Mouse (Mus musculus): Measurements from ENCODE around the gene Prim2. TPM values are rescaled to one million over a fixed set of nuclear protein-coding genes. Genes with fewer than 3 reads are reported as not detected.

The Prim2 gene
- total RNA-seq, 2 experiments from 2014 or later = 8.6 to 10.9 TPM

DNA sequence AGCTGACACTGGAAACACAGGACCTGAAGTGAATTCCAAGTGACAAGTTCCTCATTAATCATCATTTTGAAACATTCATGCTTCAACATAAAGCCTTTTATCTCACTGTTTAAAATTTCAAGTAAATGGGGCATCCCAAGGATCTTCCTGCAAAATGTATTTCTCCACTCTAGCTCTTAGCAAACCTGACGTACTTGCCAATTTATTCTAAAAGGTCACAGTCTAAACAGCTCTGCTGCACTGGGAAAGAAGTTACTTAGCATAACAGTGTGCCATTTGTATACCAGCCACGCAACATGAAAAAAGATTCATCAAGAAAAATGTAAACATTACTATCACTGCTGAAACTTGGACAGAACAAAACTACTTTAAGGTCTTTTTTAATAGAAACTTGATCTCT is 61.5 kb downstream of the Prim2 start:
- DNase-seq = no peak

- DNase-seq = no peak
These were observed 65.4 kb downstream of the Prim2 start for GRCm38 (mm10) chr1:33604087-33604699.

GRCm38 (mm10) chr1:33599698-33600097 is 69.9 kb downstream of the Prim2 start:
- no peak for DNase-seq

DNA sequence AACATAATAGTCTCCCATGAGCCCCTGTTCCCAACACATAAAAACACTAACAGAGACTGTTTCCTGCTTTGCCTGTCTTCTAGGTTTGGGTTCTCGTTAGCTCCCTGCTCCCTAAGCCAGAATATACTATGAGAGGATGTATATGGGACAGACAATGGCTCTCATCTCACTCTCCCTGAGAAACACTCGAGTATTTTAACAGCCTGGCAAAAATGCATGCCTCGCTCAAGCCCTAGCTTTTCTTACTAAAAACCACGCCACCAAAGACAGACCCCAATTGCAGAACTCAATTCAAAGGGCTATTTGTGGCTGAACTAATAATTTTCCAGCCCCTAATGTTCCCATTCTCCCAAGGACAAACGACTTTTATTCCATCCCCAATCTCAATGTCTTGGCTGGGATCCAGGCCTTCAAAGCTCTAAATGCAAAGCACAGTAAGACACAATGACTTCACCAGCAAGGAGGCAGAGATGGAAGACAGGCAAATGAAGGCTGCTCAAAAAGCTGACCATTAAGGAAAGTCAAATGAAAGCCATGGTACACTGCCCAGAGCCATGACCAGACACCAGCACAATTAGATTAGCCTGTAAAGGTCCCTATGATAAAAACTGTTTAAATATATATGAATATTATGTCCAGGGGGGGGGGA is 70.5 kb downstream of the Prim2 start:
- DNase-seq = no peak

- no peak for DNase-seq
These were observed 72.6 kb downstream of the Prim2 start for GRCm38 (mm10) chr1:33597043-33597442.

GRCm38 (mm10) chr1:33595936-33596335 is 73.7 kb downstream of the Prim2 start:
- no peak for DNase-seq

DNA sequence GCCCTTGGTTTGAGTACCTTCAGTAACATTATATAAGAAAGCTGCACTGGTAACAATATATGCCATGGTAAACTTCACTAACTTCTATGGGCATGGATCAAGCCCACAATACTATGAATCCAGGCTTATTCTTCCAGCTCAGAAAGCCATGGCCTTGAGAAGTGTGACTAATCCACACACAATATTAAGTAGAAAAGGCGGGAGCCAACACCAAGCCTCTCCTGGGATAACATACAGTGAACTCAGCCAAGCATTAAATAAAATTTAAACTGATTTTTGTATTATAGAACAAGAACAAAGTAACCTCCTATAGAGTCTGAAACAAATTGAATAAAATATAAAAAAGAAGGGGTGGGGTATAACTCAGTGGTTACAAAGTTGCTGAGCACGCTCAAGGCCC is 74.6 kb downstream of the Prim2 start:
- DNase-seq = no peak

DNA sequence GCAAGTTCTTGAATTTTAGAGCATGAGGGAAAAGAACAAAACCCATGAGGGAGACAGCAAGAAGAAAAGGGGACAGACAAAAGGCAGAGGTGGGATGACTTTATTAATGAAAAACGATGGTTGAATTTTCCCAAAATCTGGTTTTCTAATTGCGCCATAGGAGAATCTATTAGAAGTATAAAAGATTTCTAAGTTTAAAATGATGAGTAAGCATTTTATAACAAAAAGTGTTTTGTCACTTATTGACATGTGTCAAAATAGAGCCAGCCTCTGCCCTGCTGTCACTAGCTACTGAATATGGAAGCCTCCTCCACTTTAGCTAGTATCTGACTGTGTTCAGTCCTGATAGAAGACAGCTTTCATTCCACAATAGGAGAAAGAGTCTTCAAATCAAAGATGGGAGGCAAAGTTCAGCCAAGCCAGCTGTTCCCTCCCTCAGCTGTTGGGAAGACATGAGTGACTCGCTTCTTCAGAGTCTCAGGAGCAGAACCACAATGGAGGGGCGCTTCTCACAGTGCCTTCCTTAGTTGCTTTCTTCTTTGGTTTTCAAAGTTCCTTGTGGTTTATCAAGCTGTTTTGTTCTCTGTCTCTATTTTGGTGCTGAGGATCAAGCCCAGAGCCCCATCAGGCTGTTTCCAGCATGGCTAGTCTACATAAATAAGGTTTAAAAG is 75.7 kb downstream of the Prim2 start:
- no peak for DNase-seq

DNA sequence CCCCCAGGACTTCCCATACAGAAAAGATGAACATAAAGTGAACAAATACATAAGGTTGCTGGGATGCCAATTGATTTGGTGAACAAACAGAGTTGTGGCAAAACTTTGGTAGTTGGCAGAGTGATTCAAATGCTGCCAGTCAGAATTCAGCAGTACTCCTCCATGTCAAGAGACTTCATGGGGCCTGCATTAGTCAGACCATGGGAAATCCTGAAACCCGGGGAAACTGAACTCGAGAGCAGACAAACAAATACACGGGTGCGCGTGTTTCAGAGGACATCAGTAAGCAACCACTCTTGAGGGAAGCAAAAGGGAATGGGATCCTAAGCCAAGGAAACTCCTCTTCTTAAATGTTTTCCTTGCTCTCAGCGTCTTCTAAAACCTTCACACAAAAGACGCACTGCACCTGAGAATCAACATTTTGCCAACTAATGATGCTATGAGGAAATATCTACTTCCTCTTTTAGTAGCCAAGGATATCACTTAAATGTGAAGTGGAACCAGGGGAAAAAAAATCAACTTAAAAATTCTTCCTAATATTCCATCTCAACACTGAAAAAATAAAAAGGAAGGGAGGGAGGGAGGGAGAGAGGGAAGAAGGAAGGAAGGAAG is 77.5 kb downstream of the Prim2 start:
- no peak for DNase-seq

- no peak for DNase-seq
These were observed 78.8 kb downstream of the Prim2 start for GRCm38 (mm10) chr1:33590556-33591411.

DNA sequence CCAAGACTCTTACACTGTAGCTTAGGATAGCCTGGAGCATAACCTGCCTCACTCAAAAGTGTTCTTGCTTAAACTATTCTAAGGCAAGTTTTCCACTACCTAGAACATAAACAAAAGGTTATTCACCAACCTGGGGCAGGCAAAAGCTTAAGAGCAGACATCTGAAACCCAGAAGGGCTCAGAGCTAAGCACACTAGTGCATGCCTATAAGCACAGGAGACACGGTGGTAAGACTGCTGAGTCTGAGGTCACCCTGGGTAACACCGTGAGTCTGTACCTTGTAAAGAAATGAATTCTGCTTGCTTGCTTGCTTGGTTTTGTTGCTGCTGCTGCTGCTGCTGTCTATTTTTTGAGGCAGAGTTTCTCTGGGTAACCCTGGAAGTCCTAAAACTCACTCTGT is 80.1 kb downstream of the Prim2 start:
- no peak for DNase-seq

GRCm38 (mm10) chr1:33588557-33588956 is 81.0 kb downstream of the Prim2 start:
- DNase-seq = no peak

DNA sequence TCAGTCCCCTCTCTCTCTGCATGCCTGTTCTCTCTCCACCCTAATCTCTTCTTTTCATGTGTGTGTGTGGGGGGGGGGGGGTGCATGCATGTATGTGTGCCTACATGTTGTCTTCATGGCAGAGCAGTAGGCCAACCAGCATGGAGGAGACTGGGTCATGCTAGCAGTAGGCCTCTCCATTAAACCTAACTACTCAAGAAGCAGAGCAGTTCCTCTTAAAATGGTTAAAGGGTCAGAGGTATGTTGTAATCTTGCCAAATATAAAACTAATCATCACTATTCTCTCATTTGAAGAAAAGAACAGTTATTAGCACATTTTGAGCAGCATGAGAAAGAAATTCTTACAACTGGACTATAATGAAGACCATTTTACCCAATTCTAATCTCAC is 85.0 kb downstream of the Prim2 start:
- DNase-seq = no peak

- DNase-seq = no peak
These were observed 85.6 kb downstream of the Prim2 start for GRCm38 (mm10) chr1:33583817-33584589.

DNA sequence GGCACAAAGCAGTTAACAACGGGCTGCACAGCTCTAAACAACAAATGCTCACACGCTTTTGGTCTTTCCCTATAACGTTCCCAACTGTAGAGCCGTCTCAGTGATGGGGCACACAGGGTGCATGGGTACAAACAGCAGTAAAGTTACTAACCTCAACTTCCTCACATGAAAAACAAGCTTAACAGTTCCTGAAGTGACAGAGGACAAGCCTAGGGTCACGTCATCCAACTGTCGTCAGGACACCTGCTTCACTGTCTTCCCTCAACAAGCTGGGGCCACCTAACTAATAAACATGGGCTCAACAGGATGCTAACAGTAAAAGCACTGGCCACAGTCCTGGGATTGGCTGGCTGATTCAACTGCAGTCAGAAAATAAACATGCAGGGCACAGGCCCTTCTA is 91.0 kb downstream of the Prim2 start:
- no peak for DNase-seq

DNA sequence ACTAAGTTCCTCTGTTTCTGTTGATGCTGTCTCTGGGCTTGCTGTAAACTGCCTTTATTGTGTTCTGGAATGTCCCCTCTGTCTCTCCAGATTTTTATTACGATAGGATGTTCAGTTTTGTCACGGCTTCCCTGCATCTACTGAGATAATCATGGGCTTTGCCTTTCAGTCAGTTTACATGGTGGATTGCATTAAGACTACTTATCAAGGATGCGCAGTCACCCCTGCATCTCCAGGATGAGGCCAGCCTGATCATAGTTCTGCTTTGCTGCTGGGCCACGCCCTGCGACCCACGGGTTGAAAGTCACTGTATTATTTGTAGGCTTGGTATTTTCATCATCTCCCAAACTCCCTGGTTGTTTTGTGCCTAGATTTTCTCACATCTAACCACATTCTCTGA is 95.1 kb downstream of the Prim2 start:
- DNase-seq = no peak

DNA sequence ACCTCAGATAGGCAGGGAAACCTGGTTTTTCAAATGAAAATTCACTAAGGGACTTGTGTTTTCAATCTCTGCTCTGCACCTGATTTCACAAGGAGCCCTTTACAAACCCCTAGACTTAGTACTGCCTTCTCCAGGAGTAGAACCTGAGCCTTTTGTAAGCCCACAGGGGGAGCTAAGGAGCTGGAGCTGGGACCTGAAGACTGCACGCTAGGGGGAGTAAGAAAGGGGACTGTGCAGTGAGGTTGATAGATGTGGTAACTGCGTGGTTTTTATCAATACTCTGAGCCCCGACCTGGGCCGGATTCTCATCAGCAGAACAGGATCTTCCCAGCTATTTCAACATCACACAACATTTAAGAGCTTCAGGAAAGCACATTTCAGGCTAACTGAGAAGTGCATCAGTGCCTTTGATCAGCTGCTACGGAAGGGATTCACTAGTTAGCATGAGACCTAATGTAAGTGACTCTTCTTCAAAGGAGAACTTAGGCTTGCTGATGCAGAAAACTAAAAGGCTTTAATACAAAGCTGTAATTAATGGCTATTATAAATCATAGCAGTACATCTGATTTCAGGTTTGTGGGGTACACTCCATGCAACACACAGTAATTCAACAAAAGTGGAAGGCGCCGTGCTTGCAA is 103.7 kb downstream of the Prim2 start:
- DNase-seq = no peak

- no peak for DNase-seq
These were observed 105.6 kb downstream of the Prim2 start for GRCm38 (mm10) chr1:33564032-33564431.

- no peak for DNase-seq
These were observed 106.0 kb downstream of the Prim2 start for GRCm38 (mm10) chr1:33563611-33564010.

- DNase-seq = no peak
These were observed 113.0 kb downstream of the Prim2 start for GRCm38 (mm10) chr1:33556638-33557037.

DNA sequence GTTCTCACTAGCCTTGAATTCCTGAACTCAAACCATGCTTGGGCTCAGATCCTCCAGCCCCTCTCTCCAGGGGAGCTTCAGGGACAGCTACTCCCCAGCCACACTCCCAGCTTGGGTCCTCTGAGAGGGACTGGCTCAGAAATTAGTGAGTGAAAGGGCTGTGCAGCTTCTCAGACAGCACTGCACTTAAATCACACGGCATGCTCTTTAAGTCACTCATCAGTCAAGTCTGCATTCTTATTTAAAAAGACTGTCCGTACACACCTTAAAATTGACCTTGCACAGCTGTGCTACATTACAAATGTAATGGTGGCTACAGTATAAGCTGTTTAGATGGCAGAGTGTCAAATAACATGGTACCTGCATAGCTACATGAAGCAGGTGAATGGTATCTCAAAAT is 114.0 kb downstream of the Prim2 start:
- DNase-seq = no peak

All from adrenal gland, postnatal 10 days (tissue).